Mouse (Mus musculus) neural tube, embryonic 15.5 days (tissue): Measurements from ENCODE around the gene Sh3rf3. TPM values are rescaled to one million over a fixed set of nuclear protein-coding genes. Genes with fewer than 3 reads are reported as not detected.

Experiments
- ATAC-seq: fragments of 200-750 bp; cut with Nextera tagmentation; 2 replicates; pipeline ENCODE4 v1.8.0; 2017; ENCODE audit warnings: mild to moderate bottlenecking, moderate TSS enrichment, moderate library complexity; ENCODE audit not compliant: low FRiP score
- H3K27ac ChIP-seq: fragments of 300-500 bp; sonication (generic); replicated peaks from 2 replicates; pipeline ENCODE4 v1.5.1; 2015; ENCODE audit warnings: mild to moderate bottlenecking, inconsistent platforms
- H3K27me3 ChIP-seq: fragments of 300-500 bp; sonication (generic); replicated peaks from 2 replicates; pipeline ENCODE4 v1.6.1; 2015; ENCODE audit warnings: inconsistent platforms
- H3K36me3 ChIP-seq: fragments of 300-500 bp; sonication (generic); 2 replicates; pipeline ENCODE4 v1.6.1; 2015; ENCODE audit warnings: inconsistent platforms
- H3K4me1 ChIP-seq: fragments of 300-500 bp; sonication (generic); 2 replicates; pipeline ENCODE4 v1.6.1; 2015; ENCODE audit warnings: inconsistent platforms
- H3K4me2 ChIP-seq: fragments of 300-500 bp; sonication (generic); 2 replicates; pipeline ENCODE4 v1.6.1; 2015; ENCODE audit warnings: inconsistent platforms, mild to moderate bottlenecking, moderate library complexity
- H3K4me3 ChIP-seq: fragments of 300-500 bp; sonication (generic); replicated peaks from 2 replicates; pipeline ENCODE4 v1.5.1; 2015; ENCODE audit warnings: mild to moderate bottlenecking, inconsistent platforms
- H3K9ac ChIP-seq: fragments of 300-500 bp; sonication (generic); replicated peaks from 2 replicates; pipeline ENCODE4 v1.6.1; 2015; ENCODE audit warnings: mild to moderate bottlenecking, inconsistent platforms
- H3K9me3 ChIP-seq: fragments of 300-500 bp; sonication (generic); replicated peaks from 2 replicates; pipeline ENCODE4 v1.6.1; 2016; ENCODE audit warnings: inconsistent platforms
- WGBS: fragments of 180-500 bp; shearing (Covaris S2); methylation state at CpG from one replicate; pipeline ENCODE4 v1.1.7; 2015; ENCODE audit warnings: mixed read lengths; 5-methylcytosine and 5-hydroxymethylcytosine counted together
- polyA plus RNA-seq: library from polyadenylated mRNA; unstranded; fragments of >200 nt; fragmentation: Nextera tagmentation; extraction: Ambion mirVana; gene quantifications from 2 replicates; pipeline ENCODE4 v1.2.1, GENCODE M21; 2015

Sh3rf3 gene
- polyA plus RNA-seq, 1 experiment from 2014 or later: 3.3 TPM

DNA sequence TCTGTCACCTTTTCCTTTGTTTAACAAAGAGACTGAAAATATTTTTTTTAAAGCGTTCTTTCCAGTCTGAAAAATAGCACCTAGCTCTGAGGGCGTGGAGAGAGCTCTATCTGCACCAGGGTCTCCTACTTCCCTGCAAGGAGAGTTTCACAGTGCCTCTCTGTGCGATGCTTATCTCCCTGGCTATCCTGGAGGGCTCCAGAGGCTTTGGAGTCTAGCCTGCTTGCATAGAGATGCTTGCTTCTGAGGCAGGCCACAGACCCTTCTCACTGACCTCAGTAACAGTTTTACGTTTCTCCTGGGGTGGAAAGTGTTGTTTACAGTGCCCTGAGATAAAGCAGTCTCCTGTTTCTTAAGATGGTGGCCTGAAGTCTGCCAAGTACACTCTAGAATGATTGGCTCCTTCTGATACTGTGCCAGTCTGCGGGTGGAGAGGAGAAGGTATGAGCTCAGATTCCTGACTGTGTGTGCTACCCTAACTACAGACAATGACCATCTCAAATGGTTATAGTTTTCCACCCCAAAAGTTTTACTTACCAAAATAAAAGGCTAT, 42.1 kb downstream of the Sh3rf3 start:
- H3K9me3 ChIP-seq: no peaks in the 10 kb centered on the region
- H3K9ac ChIP-seq: no peak overlapping the region
- H3K27ac ChIP-seq: peak overlapping the region; percentile 51
- H3K4me2 ChIP-seq: no peak overlapping the region
- WGBS: 45% methylated on average over 5 of the region's 5 CpGs
- no peak overlapping the region for H3K4me3 ChIP-seq
- peaks cover 26% of the 10 kb centered on the region for H3K4me1 ChIP-seq
- no peaks in the 10 kb centered on the region for H3K27me3 ChIP-seq
- H3K36me3 ChIP-seq: no peaks in the 10 kb centered on the region
- ATAC-seq: 0 out of 2 replicates have a peak, but pooled peaks have one; percentile 2

DNA sequence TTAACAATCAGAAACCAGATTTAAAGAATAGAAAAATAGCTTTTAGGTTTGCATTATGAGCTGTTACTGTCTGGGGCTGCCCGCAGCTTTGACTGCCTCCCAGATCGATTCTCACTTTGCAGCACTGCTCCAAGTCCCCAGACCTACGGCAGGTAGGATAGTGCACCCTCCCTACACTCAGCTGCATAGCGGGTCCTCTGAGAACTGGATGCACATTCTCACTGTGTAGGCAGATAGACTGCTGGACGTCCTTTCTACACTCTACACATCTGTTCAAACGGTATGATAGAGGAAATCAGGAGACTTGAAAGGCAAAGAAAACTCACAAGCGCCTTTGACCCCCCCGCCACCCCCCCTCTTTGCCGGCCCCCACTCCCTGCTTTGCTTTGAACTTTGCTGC, 42.7 kb downstream of the Sh3rf3 start:
- WGBS: 63% methylated on average over 9 of the region's 9 CpGs
- ATAC-seq: peak; percentile 39; the same call in 1 of the 2 replicates
- Histone ChIP-seq H3K36me3 (no peaks in the 10 kb centered on the region), H3K27me3 (no peaks in the 10 kb centered on the region), H3K4me2 (no peak overlapping the region), H3K4me1 (peaks cover 26% of the 10 kb centered on the region), H3K9me3 (no peaks in the 10 kb centered on the region), H3K9ac (no peak overlapping the region), H3K27ac (peak overlapping the region; percentile 24; the same call in 1 of the 2 replicates), H3K4me3 (no peak overlapping the region)

DNA sequence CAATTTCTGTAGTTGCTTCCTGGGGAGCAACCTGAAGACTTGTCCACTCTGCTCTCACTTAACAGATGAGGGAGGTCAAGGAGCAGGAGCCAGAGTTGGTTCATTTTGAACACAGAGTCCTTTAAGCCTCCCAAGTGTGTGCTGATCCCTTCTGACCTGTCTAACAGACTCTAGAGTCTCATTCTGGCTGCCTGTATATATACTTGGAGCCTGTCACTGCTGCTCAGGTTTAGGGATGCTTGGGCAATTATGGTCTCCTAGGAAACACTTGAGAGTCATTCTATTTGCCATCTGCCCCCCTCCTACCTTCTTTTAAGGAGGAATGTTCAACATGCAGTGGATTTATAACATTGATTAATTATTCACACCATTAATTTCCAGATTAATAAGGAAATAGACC, 43.6 kb downstream of the Sh3rf3 start:
- Histone ChIP-seq H3K4me2 (no peak overlapping the region), H3K4me1 (peaks cover 26% of the 10 kb centered on the region), H3K27me3 (no peaks in the 10 kb centered on the region), H3K4me3 (no peak overlapping the region), H3K36me3 (no peaks in the 10 kb centered on the region), H3K9me3 (no peaks in the 10 kb centered on the region), H3K9ac (no peak overlapping the region), H3K27ac (peak overlapping the region; percentile 49; the same call in 1 of the 2 replicates)
- ATAC-seq: peak; percentile 51; the same call in 1 of the 2 replicates

DNA sequence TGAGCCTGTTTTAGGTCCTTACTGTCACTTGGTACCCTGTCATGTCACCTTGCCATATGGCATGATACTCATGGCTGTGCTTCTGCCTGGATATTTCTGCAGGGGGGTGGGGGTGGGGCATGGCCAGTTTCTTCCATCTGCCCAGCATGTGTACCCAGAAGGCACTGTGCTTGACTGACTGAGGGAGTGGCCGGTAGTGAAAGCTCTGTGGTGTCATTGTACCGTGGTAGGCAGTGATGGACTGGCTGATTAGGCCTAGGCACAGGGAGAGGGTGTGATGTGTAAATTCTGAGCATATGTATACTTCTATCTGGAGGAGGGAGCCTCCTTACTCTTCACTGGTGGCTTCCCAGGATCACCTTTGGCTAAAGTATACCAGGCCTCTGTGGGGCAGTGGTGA, 51.6 kb downstream of the Sh3rf3 start:
- WGBS: 39% methylated on average over 2 of the region's 2 CpGs
- Histone ChIP-seq H3K4me3 (no peak overlapping the region), H3K9ac (no peak overlapping the region), H3K9me3 (no peaks in the 10 kb centered on the region), H3K4me1 (no peaks in the 10 kb centered on the region), H3K27me3 (no peaks in the 10 kb centered on the region), H3K27ac (no peak overlapping the region), H3K4me2 (no peak overlapping the region), H3K36me3 (no peaks in the 10 kb centered on the region)
- no peak for ATAC-seq

DNA sequence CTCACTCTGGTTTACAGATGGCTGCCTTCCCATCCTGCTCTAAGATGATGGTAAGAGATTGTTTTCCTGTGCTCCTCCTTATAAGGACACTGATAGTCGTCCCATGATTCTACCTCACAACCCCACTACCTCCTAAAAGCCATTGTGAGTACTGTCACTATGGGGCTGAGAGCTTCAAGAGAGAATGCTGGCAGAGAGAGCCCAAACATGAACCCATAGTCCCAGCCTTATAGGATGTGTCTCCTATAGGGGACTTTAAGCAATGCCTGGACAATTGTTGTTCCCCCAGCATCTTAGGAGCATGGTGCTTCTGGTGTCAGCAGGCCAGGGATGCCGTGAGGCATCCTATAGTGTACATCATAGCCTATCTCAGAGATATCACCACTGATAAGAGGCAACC, 54.4 kb downstream of the Sh3rf3 start:
- Histone ChIP-seq H3K9ac (no peak overlapping the region), H3K4me2 (no peak overlapping the region), H3K36me3 (no peaks in the 10 kb centered on the region), H3K4me1 (peaks cover 11% of the 10 kb centered on the region; the same call in 1 of the 2 replicates), H3K4me3 (no peak overlapping the region), H3K9me3 (no peaks in the 10 kb centered on the region), H3K27me3 (no peaks in the 10 kb centered on the region), H3K27ac (no peak overlapping the region)
- ATAC-seq: no peak
- 91% methylated on average over 2 of the region's 2 CpGs for WGBS

DNA sequence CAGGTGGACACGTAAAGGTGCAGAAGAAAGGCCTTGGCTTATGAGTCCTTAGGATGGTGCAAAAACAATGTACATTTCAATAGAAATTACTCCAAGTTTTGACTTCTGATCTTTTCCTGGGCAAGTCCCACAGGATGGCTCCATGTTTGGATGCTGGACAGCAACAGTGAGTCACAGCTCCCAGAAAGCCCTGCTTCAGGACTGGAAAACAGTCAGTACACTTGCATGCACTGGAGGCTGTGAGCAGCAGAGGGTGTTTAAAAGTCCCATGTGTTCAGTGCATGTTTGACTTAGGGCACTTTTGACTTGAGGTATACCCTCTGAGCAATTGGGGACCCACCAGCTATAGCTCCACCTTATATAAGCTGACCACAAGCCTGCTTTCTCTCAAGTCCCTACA, 56.7 kb downstream of the Sh3rf3 start:
- no peak for ATAC-seq
- 92% methylated on average over 1 of the region's 1 CpGs for WGBS

DNA sequence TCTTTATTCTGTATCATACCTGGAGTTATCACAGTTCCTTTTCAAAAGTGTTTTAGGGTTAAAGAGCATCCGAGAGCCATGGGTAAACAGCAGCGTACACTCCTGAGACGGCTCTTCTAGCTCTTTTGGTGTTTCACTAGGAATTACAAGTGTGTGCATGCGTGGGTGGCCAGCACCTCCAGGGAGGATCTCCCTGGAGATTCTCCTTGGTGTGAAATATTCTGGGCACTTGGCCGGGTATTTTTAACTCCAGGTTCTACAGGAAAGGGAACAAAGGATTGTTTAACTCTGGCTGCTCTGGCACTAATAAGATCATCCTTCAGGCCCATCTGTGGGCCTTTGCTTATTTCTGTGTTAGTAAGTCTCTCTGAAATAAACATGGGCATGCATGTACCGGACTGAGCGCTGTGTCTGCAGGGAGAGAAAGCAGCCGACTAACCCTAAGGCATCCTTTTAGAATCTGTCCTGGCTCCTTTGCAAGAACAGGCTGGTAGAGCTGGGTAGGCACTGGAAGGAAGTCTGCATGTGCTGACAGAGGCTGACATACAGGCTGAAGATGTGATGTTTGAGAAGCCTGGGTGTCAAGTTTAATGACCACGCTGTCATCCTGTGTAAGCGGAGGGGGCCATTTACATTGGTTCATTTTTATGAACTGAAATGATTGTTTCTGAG, 58.1 kb downstream of the Sh3rf3 start:
- Histone ChIP-seq H3K27ac (peak overlapping the region; percentile 49; the same call in 1 of the 2 replicates), H3K36me3 (no peaks in the 10 kb centered on the region), H3K9ac (0 out of 2 replicates have a peak overlapping the region, but pooled peaks have one; percentile 20), H3K4me2 (no peak overlapping the region), H3K9me3 (no peaks in the 10 kb centered on the region), H3K4me1 (peaks cover 15% of the 10 kb centered on the region), H3K4me3 (no peak overlapping the region), H3K27me3 (no peaks in the 10 kb centered on the region)
- 0 out of 2 replicates have a peak, but pooled peaks have one; percentile 26 for ATAC-seq
- 62% methylated on average over 10 of the region's 10 CpGs for WGBS

More for the DNA sequence above, 56.7 kb downstream of the Sh3rf3 start:
- Histone ChIP-seq H3K4me2 (no peak overlapping the region), H3K4me1 (peaks cover 15% of the 10 kb centered on the region), H3K27ac (no peak overlapping the region), H3K36me3 (no peaks in the 10 kb centered on the region), H3K9me3 (no peaks in the 10 kb centered on the region), H3K27me3 (no peaks in the 10 kb centered on the region), H3K4me3 (no peak overlapping the region), H3K9ac (no peak overlapping the region)

DNA sequence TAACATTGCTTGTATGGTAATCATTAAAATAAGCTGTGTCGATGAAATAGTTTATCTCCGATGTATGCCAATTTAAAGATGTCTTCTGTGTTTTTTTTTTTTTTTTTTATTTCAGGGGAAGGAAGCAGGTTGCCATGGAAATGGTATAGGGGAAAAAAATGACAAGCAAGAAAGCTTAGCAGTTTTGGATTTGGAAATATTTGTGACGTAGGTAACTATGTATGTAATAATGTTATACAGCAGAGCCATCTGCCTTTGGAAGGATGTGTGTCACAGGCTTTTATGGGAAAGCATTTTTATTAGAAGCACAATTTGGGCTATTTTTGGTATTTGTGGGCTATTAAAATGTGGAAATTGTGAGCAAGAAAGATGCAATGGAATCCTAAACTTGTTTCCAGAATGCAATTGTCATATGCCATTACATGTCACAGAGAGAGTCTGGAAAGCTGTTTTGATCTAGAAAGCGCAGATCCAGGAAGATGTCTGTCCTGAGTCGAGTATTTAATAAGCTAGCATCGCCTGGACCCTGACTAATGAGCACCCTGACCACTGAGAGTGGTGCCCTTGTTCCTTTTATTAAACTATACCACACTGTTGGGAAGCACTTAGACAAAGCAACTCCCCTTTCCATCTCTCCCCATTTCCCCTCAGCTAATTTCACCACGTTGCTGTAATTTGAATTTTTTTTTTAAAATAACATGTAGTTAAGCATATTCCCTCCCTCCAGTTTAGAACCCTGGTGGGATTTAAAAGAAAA, 58.8 kb downstream of the Sh3rf3 start:
- ATAC-seq: no peak
- no peak overlapping the region for H3K4me3 ChIP-seq
- no peaks in the 10 kb centered on the region for H3K36me3 ChIP-seq
- no peak overlapping the region for H3K9ac ChIP-seq
- H3K4me2 ChIP-seq: no peak overlapping the region
- H3K27ac ChIP-seq: no peak overlapping the region
- H3K27me3 ChIP-seq: no peaks in the 10 kb centered on the region
- no peaks in the 10 kb centered on the region for H3K9me3 ChIP-seq
- 61% methylated on average over 7 of the region's 7 CpGs for WGBS
- H3K4me1 ChIP-seq: peaks cover 15% of the 10 kb centered on the region

DNA sequence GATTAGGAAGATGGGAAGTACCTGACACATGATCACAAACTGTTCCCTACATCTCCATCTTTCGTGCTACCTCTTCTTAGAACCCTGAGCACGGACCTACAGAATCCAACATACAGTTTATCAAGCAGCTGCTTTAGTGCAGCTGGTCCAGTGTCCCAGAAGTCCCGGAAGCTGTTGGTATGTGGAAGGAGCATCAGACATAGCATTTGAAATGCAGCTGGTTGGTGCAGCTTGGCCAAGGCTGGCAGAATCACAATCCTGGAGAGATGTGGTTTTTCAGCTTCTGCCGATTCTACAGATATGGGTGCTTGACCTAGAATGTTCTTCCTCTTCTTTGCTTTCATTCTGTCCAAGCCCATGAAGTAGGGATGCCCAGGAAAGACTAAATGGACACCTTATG, 64.7 kb downstream of the Sh3rf3 start:
- no peak overlapping the region for H3K9ac ChIP-seq
- WGBS: 96% methylated on average over 4 of the region's 4 CpGs
- H3K27ac ChIP-seq: no peak overlapping the region
- H3K4me1 ChIP-seq: peaks cover under 1% of the 10 kb centered on the region; the same call in 1 of the 2 replicates
- H3K4me2 ChIP-seq: no peak overlapping the region
- no peak for ATAC-seq
- no peaks in the 10 kb centered on the region for H3K9me3 ChIP-seq
- H3K4me3 ChIP-seq: no peak overlapping the region
- H3K36me3 ChIP-seq: no peaks in the 10 kb centered on the region
- no peaks in the 10 kb centered on the region for H3K27me3 ChIP-seq

DNA sequence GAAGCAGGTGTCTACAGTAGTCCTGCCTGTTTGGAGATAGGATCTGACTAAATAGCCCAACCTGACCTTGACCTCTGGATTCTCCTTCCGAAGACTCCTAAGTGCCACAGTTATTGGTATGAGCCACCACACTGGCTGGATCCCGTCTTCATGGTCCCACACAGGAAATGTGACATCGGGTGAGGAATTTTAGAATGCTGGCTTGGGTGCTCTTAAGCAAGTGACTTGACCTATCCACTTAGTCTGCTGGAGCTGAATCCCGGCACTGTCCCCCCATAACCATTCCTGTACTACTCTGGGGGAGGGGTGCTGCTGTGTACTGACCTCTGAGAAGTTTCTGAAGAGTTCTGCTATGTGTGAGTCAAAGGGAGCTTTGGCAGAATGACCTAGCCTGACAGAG, 65.5 kb downstream of the Sh3rf3 start:
- H3K4me2 ChIP-seq: no peak overlapping the region
- no peak for ATAC-seq
- no peaks in the 10 kb centered on the region for H3K27me3 ChIP-seq
- no peak overlapping the region for H3K9ac ChIP-seq
- H3K27ac ChIP-seq: no peak overlapping the region
- WGBS: 93% methylated on average over 4 of the region's 4 CpGs
- H3K9me3 ChIP-seq: no peaks in the 10 kb centered on the region
- H3K36me3 ChIP-seq: no peaks in the 10 kb centered on the region
- H3K4me1 ChIP-seq: no peaks in the 10 kb centered on the region
- H3K4me3 ChIP-seq: no peak overlapping the region

DNA sequence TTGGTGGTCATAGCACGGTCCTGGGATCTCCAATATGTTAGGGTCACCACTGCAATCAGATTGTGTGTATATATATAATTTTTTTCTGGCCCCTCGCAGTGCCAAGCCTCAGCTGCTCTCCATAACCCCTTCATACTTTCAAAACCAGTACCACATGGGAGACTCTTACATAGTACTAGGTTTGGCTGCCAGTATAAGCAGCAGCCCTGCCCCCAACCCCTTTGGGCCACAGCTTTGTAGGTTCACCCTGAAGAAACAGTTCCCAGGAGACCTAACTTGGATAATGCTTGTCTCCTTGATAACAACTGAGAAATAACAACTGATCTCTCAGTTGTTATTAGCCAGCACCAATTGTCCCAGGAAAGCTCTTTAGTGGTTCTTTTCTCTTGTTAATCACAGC, 69.6 kb downstream of the Sh3rf3 start:
- H3K27me3 ChIP-seq: no peaks in the 10 kb centered on the region
- no peaks in the 10 kb centered on the region for H3K4me1 ChIP-seq
- H3K9ac ChIP-seq: no peak overlapping the region
- H3K27ac ChIP-seq: no peak overlapping the region
- no peaks in the 10 kb centered on the region for H3K36me3 ChIP-seq
- no peak for ATAC-seq
- WGBS: 89% methylated on average over 2 of the region's 2 CpGs
- no peak overlapping the region for H3K4me2 ChIP-seq
- no peak overlapping the region for H3K4me3 ChIP-seq
- no peaks in the 10 kb centered on the region; the same call in 1 of the 2 replicates for H3K9me3 ChIP-seq

DNA sequence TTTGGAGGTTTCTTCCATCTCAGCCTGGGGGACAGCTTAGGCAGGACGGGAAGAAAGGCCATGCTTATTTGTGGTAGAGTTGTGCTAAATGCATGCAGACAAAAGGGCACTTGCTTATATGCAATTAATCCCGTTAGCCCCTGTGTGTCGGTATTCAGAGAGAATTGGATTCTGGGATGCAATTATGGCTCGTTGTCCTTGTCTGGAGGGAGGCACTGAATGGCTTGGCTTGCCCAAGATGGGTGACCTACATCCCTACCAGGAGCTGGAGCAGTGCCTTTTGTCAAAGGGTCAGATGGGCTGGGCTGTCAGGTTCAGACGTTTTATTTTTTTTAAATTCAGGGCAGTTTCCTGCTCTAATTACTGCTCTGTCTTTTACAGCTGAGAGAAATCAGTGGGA, 72.2 kb downstream of the Sh3rf3 start:
- ATAC-seq: no peak

More for the DNA sequence above, 72.2 kb downstream of the Sh3rf3 start:
- Histone ChIP-seq H3K36me3 (no peaks in the 10 kb centered on the region), H3K4me1 (no peaks in the 10 kb centered on the region), H3K4me2 (no peak overlapping the region), H3K9ac (no peak overlapping the region), H3K27me3 (no peaks in the 10 kb centered on the region), H3K27ac (no peak overlapping the region), H3K9me3 (no peaks in the 10 kb centered on the region; the same call in 1 of the 2 replicates), H3K4me3 (no peak overlapping the region)
- 42% methylated on average over 5 of the region's 5 CpGs for WGBS
